Mouse (Mus musculus) CH12.LX (cell line): ENCODE measurements around the gene BC030499. TPM values are rescaled to one million over a fixed set of nuclear protein-coding genes. Genes with fewer than 3 reads are reported as not detected.

Experiments used
- DNase-seq: peaks from one replicate; pipeline ENCODE4 v3.0.0-alpha.2; 2013; ENCODE audit errors: extremely low read depth
- H3K27ac ChIP-seq: 2 replicates; pipeline ENCODE4 v1.5.1; 2012; ENCODE audit warnings: low read depth, mild to moderate bottlenecking, control low read depth, moderate library complexity; ENCODE audit not compliant: insufficient read depth
- H3K27me3 ChIP-seq: replicated peaks from 2 replicates; pipeline ENCODE3; 2012; ENCODE audit warnings: inconsistent platforms
- H3K36me3 ChIP-seq, 2 experiments: replicated peaks in 1 of 2; 2 replicates each; pipeline versions ENCODE3 to v1.6.1; 2012; ENCODE audit warnings: inconsistent platforms in 1 of 2, low read length in 1 of 2, mild to moderate bottlenecking in 1 of 2, mixed read lengths in 1 of 2, moderate library complexity in 1 of 2; ENCODE audit not compliant: control insufficient read depth in 1 of 2, insufficient read depth in 1 of 2
- H3K4me1 ChIP-seq, 2 experiments: 2 replicates each; pipeline ENCODE4 v1.6.1; 2012; ENCODE audit warnings: inconsistent platforms in 1 of 2, moderate library complexity in 1 of 2; ENCODE audit not compliant: insufficient read depth in 2 of 2, control insufficient read depth in 1 of 2
- H3K4me2 ChIP-seq: 2 replicates; pipeline ENCODE4 v1.6.1; 2012; ENCODE audit warnings: low read depth, mild to moderate bottlenecking, control low read depth; ENCODE audit not compliant: poor library complexity, insufficient read depth, severe bottlenecking
- H3K4me3 ChIP-seq, 3 experiments: fragments of 150-350 bp in 1 of 3; sonication (generic) in 1 of 3; replicated peaks in 1 of 3; 2 replicates each; pipeline versions ENCODE3 to v1.5.1; 2011 to 2012; ENCODE audit warnings: low read depth in 2 of 3, low read length in 2 of 3, mild to moderate bottlenecking in 2 of 3, moderate library complexity in 2 of 3, control low read depth in 1 of 3, improper control_type of control experiment in 1 of 3, inconsistent platforms in 1 of 3, mixed read lengths in 1 of 3; ENCODE audit not compliant: poor library complexity in 1 of 3
- H3K79me2 ChIP-seq: replicated peaks from 2 replicates; pipeline ENCODE4 v1.6.1; 2012; ENCODE audit warnings: mild to moderate bottlenecking, moderate library complexity; ENCODE audit not compliant: control insufficient read depth, poor library complexity, insufficient read depth, severe bottlenecking; ENCODE audit errors: extremely low read depth
- H3K9ac ChIP-seq: 2 replicates; pipeline ENCODE4 v1.6.1; 2012; ENCODE audit warnings: low read depth, mild to moderate bottlenecking, control low read depth, moderate library complexity; ENCODE audit not compliant: insufficient read depth
- H3K9me3 ChIP-seq: replicated peaks from 2 replicates; pipeline ENCODE3; 2012; ENCODE audit warnings: low read length, inconsistent platforms, mixed read lengths
- BHLHE40 ChIP-seq: IDR thresholded peaks from 2 replicates; pipeline ENCODE4 v1.6.1; 2011; ENCODE audit warnings: mild to moderate bottlenecking, low read depth, low read length, improper control_type of control experiment
- CHD2 ChIP-seq: IDR thresholded peaks from 2 replicates; pipeline ENCODE4 v1.6.1; 2011; ENCODE audit warnings: low read length, improper control_type of control experiment
- CTCF ChIP-seq, 2 experiments: IDR thresholded peaks in 1 of 2; conservative IDR thresholded peaks in 1 of 2; 2 replicates each; pipeline ENCODE4 v1.5.1; 2011 to 2012; ENCODE audit warnings: low read depth in 2 of 2, low read length in 2 of 2, improper control_type of control experiment in 1 of 2, inconsistent platforms in 1 of 2, mild to moderate bottlenecking in 1 of 2, moderate library complexity in 1 of 2
- E2F4 ChIP-seq: IDR thresholded peaks from 2 replicates; pipeline ENCODE4 v1.6.1; 2011; ENCODE audit warnings: low read depth, low read length, improper control_type of control experiment; ENCODE audit not compliant: insufficient replicate concordance
- ELF1 ChIP-seq: IDR thresholded peaks from 2 replicates; pipeline ENCODE4 v1.6.1; 2014; ENCODE audit warnings: low read depth, mild to moderate bottlenecking, inconsistent platforms, low read length, improper control_type of control experiment
- ETS1 ChIP-seq: conservative IDR thresholded peaks from 2 replicates; pipeline ENCODE4 v1.6.1; 2012; ENCODE audit warnings: low read depth, mild to moderate bottlenecking, inconsistent platforms, low read length, improper control_type of control experiment, moderate library complexity
- HCFC1 ChIP-seq: IDR thresholded peaks from 2 replicates; pipeline ENCODE4 v1.6.1; 2012; ENCODE audit warnings: low read depth, mild to moderate bottlenecking, inconsistent platforms, low read length, improper control_type of control experiment
- IRF4 ChIP-seq: IDR thresholded peaks from 2 replicates; pipeline ENCODE4 v1.6.1; 2014; ENCODE audit warnings: low read depth, mild to moderate bottlenecking, inconsistent platforms, low read length, improper control_type of control experiment
- JUND ChIP-seq: conservative IDR thresholded peaks from 2 replicates; pipeline ENCODE4 v1.6.1; 2011; ENCODE audit warnings: low read depth, low read length, improper control_type of control experiment
- KAT2A ChIP-seq: IDR thresholded peaks from 2 replicates; pipeline ENCODE4 v1.6.1; 2012; ENCODE audit warnings: low read length, improper control_type of control experiment, inconsistent platforms; ENCODE audit not compliant: insufficient replicate concordance
- MEF2A ChIP-seq: IDR thresholded peaks from 2 replicates; pipeline ENCODE4 v1.6.1; 2014; ENCODE audit warnings: low read depth, mild to moderate bottlenecking, inconsistent platforms, low read length, improper control_type of control experiment, borderline replicate concordance
- MXI1 ChIP-seq: IDR thresholded peaks from 2 replicates; pipeline ENCODE4 v1.6.1; 2011; ENCODE audit warnings: mild to moderate bottlenecking, low read depth, low read length, improper control_type of control experiment
- MYC ChIP-seq: IDR thresholded peaks from 2 replicates; pipeline ENCODE4 v1.6.1; 2011; ENCODE audit warnings: low read depth, mild to moderate bottlenecking, improper control_type of control experiment, low read length
- NELFE ChIP-seq: IDR thresholded peaks from 2 replicates; pipeline ENCODE4 v1.6.1; 2011; ENCODE audit warnings: low read depth, low read length, improper control_type of control experiment
- NRF1 ChIP-seq: IDR thresholded peaks from 2 replicates; pipeline ENCODE4 v1.6.1; 2014; ENCODE audit warnings: low read depth, mild to moderate bottlenecking, inconsistent platforms, low read length, improper control_type of control experiment, moderate library complexity
- PAX5 ChIP-seq: IDR thresholded peaks from 2 replicates; pipeline ENCODE4 v1.6.1; 2012; ENCODE audit warnings: low read length, inconsistent platforms, mixed read lengths
- POLR2A ChIP-seq: IDR thresholded peaks from 2 replicates; pipeline ENCODE4 v1.6.1; 2011; ENCODE audit warnings: low read depth, mild to moderate bottlenecking, improper control_type of control experiment, low read length
- POLR2AphosphoS2 ChIP-seq: IDR thresholded peaks from 2 replicates; pipeline ENCODE4 v1.6.1; 2011; ENCODE audit warnings: low read depth, low read length, improper control_type of control experiment
- RAD21 ChIP-seq: IDR thresholded peaks from 2 replicates; pipeline ENCODE4 v1.6.1; 2011; ENCODE audit warnings: low read depth, mild to moderate bottlenecking, low read length, improper control_type of control experiment, moderate library complexity
- RCOR1 ChIP-seq: conservative IDR thresholded peaks from 2 replicates; pipeline ENCODE4 v1.6.1; 2012; ENCODE audit warnings: low read depth, mild to moderate bottlenecking, inconsistent platforms, low read length, improper control_type of control experiment
- SIN3A ChIP-seq: IDR thresholded peaks from 2 replicates; pipeline ENCODE4 v1.6.1; 2012; ENCODE audit warnings: low read length, improper control_type of control experiment, inconsistent platforms
- SMC3 ChIP-seq: IDR thresholded peaks from 2 replicates; pipeline ENCODE4 v1.6.1; 2011; ENCODE audit warnings: low read depth, low read length, improper control_type of control experiment
- TCF12 ChIP-seq: IDR thresholded peaks from 2 replicates; pipeline ENCODE4 v1.6.1; 2014; ENCODE audit warnings: low read depth, mild to moderate bottlenecking, inconsistent platforms, low read length, improper control_type of control experiment
- UBTF ChIP-seq: IDR thresholded peaks from 2 replicates; pipeline ENCODE4 v1.6.1; 2012; ENCODE audit warnings: low read depth, mild to moderate bottlenecking, inconsistent platforms, low read length, improper control_type of control experiment, moderate library complexity
- USF1 ChIP-seq: IDR thresholded peaks from 2 replicates; pipeline ENCODE4 v1.6.1; 2014; ENCODE audit warnings: low read depth, mild to moderate bottlenecking, inconsistent platforms, low read length, improper control_type of control experiment
- ZC3H11A ChIP-seq: IDR thresholded peaks from 2 replicates; pipeline ENCODE4 v1.6.1; 2012; ENCODE audit warnings: low read depth, mild to moderate bottlenecking, inconsistent platforms, low read length, improper control_type of control experiment
- ZKSCAN1 ChIP-seq: IDR thresholded peaks from 2 replicates; pipeline ENCODE4 v1.6.1; 2012; ENCODE audit warnings: low read depth, inconsistent platforms, low read length, improper control_type of control experiment, borderline replicate concordance
- ZMIZ1 ChIP-seq: IDR thresholded peaks from 2 replicates; pipeline ENCODE4 v1.6.1; 2012; ENCODE audit warnings: low read depth, mild to moderate bottlenecking, inconsistent platforms, low read length, improper control_type of control experiment
- ZNF384 ChIP-seq: IDR thresholded peaks from 2 replicates; pipeline ENCODE4 v1.6.1; 2012; ENCODE audit warnings: low read depth, low read length, improper control_type of control experiment, inconsistent platforms
- dilution Hi-C: fragments of 300-500 bp; cut with MboI; formaldehyde crosslinking; loops from 2 replicates; pipeline ENCODE4 v1.14.3; 2020; ENCODE audit warnings: low sequenced_read_pairs; ENCODE audit not compliant: extremely low pct_unique_long_range_greater_than_20kb, extremely low pct_ligation_motif_present
- in situ Hi-C: fragments of 300-500 bp; cut with MboI; formaldehyde crosslinking; loops from 3 replicates; pipeline ENCODE4 v1.14.3; 2019; ENCODE audit warnings: low sequenced_read_pairs, low pct_ligation_motif_present, low pct_unique_long_range_greater_than_20kb, mixed read lengths
- polyA plus RNA-seq: library from polyadenylated mRNA; unstranded; fragments of >175 nt; gene quantifications from 2 replicates; pipeline ENCODE4 v1.2.1, GENCODE M21; 2012; ENCODE audit warnings: low read depth; ENCODE audit not compliant: insufficient read length
- total RNA-seq, 2 experiments: library from RNA; depleted of rRNA; stranded (reverse); fragments of 300-350 nt in 1 of 2; fragments of >200 nt in 1 of 2; gene quantifications; 2 replicates each; pipeline ENCODE4 v1.2.3; 2012 to 2014

BC030499 gene
- total and polyA plus RNA-seq, 3 experiments: 0.81 to 1.3 (median 1.1) TPM

DNA sequence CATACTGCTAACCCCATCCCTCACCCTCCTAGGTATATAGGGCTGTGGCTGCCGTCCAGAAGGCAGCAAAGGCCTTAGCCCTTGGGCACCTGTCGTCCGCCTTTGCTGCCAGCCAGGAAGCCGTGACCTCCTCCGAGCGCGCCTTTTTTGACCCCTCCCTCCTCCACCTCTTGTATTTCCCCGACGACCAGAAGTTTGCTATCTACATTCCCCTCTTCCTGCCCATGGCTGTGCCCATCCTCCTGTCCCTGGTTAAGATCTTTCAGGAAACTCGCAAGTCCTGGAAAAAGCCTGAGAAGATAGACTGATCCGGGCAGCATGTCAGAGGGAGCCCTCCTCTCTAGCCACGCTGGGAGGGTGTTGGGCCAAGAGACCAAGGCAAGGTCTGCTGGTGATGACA lies 51.1 kb downstream of the BC030499 start:
- TF ChIP-seq UBTF (no peak), MYC (no peak), MEF2A (no peak), NRF1 (no peak), ZMIZ1 (no peak), JUND (no peak), SMC3 (no peak), POLR2AphosphoS2 (no peak), RAD21 (no peak), CTCF (conservative IDR thresholded peaks at IDR 0.05 in 1 of 2, IDR thresholded peaks at IDR 0.05 in 1 of 2; ENCODE audit: low read depth in 2 of 2, low read length in 2 of 2) (no peak), CHD2 (no peak), ZC3H11A (no peak), SIN3A (no peak)
- in situ Hi-C loops: no loop called here

DNA sequence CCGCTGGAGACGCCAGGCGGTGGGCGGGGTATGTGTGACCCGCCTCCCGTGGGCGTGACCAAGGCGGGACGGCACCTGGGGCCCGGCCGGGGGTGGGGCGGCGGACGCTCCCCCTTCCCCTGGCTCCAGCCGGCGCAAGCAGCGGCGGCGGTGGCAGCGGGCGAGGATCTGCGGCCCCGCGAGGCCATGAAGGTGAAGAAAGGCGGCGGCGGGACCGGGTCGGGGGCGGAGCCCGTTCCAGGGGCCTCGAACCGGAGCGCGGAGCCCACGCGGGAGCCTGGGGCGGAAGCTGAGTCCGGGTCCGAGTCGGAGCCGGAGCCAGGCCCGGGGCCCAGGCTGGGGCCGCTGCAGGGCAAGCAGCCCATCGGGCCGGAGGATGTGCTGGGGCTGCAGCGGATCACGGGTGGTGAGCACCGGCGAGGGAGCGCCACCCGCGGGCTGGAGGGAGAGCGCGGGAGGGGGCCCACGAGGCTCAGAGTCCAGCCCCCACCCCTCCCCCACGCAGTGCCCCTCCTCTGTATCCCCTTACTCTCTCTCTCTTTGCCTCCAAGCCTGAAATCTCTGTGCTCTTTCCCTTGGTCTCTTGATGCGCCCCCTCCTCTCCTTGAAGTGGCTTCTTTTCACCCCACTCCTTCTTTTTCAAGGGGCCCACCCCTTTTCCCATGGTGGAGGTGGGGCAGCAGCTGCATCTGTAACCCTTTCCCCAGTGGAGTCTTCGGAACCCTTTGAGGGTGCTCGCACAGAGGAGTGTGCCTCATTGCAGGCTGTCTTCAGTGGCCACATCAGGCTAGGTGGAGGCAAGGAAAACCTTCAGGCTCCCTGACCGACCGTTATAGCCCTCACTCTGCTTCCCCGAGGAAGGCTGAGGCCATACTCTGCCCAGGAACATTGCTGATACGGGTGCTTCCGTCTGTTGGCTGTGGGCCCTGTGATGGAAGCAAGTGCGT lies 53.0 kb downstream of the BC030499 start, which contains the start of gene Unc119:
Gene Unc119, plus strand, starts transcription at position 102 of the 947 bp plus-strand sequence.
- Histone ChIP-seq H3K27ac (peak within 1 kb of the TSS; percentile 44), H3K27me3 (no peaks in the 10 kb centered on the region), H3K79me2 (peaks cover 8% of the 10 kb centered on the region), H3K9ac (peak within 1 kb of the TSS; percentile 91), H3K9me3 (no peaks in the 10 kb centered on the region), H3K4me2 (peak within 1 kb of the TSS; percentile 77), H3K4me1 (peaks cover 25 to 46% of the 10 kb centered on the region in 2 experiments), H3K4me3 (peak within 1 kb of the TSS; percentile 73 to 86 (median 75)), H3K36me3 (peaks cover 32 to 46% of the 10 kb centered on the region in 2 experiments)
- in situ Hi-C loops (no loop called here), dilution Hi-C loops (no loop called here)
- no peak for DNase-seq
- TF ChIP-seq SIN3A: peak; percentile 46
- TF ChIP-seq ZMIZ1: peak; percentile 87
- no peak for TF ChIP-seq USF1
- no peak for TF ChIP-seq ZNF384
- no peak; the same call in 1 of the 2 replicates for TF ChIP-seq RAD21
- no peak for TF ChIP-seq ETS1
- TF ChIP-seq NELFE: peak; percentile 84
- TF ChIP-seq IRF4: peak; percentile 28; the same call in 1 of the 2 replicates
- TF ChIP-seq CHD2: peak; percentile 67
- TF ChIP-seq MXI1: 0 out of 2 replicates have a peak, but pooled peaks have one; percentile 72
- peak; percentile 57 for TF ChIP-seq NRF1
- peak; percentile 70; the same call in 1 of the 2 replicates for TF ChIP-seq POLR2AphosphoS2
- TF ChIP-seq UBTF: peak; percentile 55; the same call in 1 of the 2 replicates
- TF ChIP-seq RCOR1: peak; percentile 44; the same call in 1 of the 2 replicates
- no peak for TF ChIP-seq ZC3H11A
- no peak for TF ChIP-seq PAX5
- peak; percentile 71; the same call in 1 of the 2 replicates for TF ChIP-seq TCF12
- peak; percentile 78 for TF ChIP-seq POLR2A
- no peak for TF ChIP-seq KAT2A
- no peak for TF ChIP-seq E2F4
- no peak for TF ChIP-seq HCFC1
- peak; percentile 22; the same call in 1 of the 2 replicates for TF ChIP-seq ELF1
- no peak for TF ChIP-seq ZKSCAN1
- 0 out of 2 replicates have a peak, but pooled peaks have one; percentile 25 for TF ChIP-seq BHLHE40

More for the DNA sequence above, 51.1 kb downstream of the BC030499 start:
- H3K27me3 ChIP-seq: no peaks in the 10 kb centered on the region
- no peak overlapping the region for H3K4me2 ChIP-seq
- peaks cover 37 to 54% of the 10 kb centered on the region in 2 experiments for H3K36me3 ChIP-seq
- DNase-seq: no peak
- H3K79me2 ChIP-seq: peaks cover 8% of the 10 kb centered on the region
- H3K27ac ChIP-seq: no peak overlapping the region
- peaks cover 13 to 27% of the 10 kb centered on the region in 2 experiments for H3K4me1 ChIP-seq
- no peak overlapping the region for H3K9ac ChIP-seq
- H3K4me3 ChIP-seq: no peak overlapping the region
- dilution Hi-C loops: no loop called here
- H3K9me3 ChIP-seq: no peaks in the 10 kb centered on the region
